Mouse (Mus musculus) C2C12 (cell line): Measurements from ENCODE around the gene Apba3. TPM values are rescaled to one million over a fixed set of nuclear protein-coding genes. Genes with fewer than 3 reads are reported as not detected.

ENCODE experiments used
- H3K27me3 ChIP-seq: one replicate; pipeline ENCODE4 v1.6.1; 2011; ENCODE audit not compliant: control insufficient read depth, insufficient read depth, insufficient read length
- H3K36me3 ChIP-seq: one replicate; pipeline ENCODE4 v1.6.1; 2011; ENCODE audit not compliant: control insufficient read depth, insufficient read depth
- H3K4me3 ChIP-seq: one replicate; pipeline ENCODE4 v1.5.1; 2011; ENCODE audit warnings: mild to moderate bottlenecking, control low read depth; ENCODE audit not compliant: poor library complexity, insufficient read depth, severe bottlenecking
- H3K79me2 ChIP-seq: one replicate; pipeline ENCODE4 v1.6.1; 2011; ENCODE audit not compliant: control insufficient read depth, insufficient read depth
- H3K79me3 ChIP-seq: one replicate; pipeline ENCODE4 v1.6.1; 2011; ENCODE audit warnings: low read depth, control low read depth
- H3ac ChIP-seq: one replicate; pipeline ENCODE3; 2011; ENCODE audit warnings: low read depth; ENCODE audit not compliant: control insufficient read depth, insufficient read length
- CEBPB ChIP-seq: IDR thresholded peaks from one replicate; pipeline ENCODE4 v1.6.1; 2011; ENCODE audit warnings: low read depth, mild to moderate bottlenecking, control low read depth, moderate library complexity
- CTCF ChIP-seq: IDR thresholded peaks from one replicate; pipeline ENCODE4 v1.5.1; 2011; ENCODE audit not compliant: control insufficient read depth, insufficient read depth, insufficient read length
- FOSL1 ChIP-seq: IDR thresholded peaks from one replicate; pipeline ENCODE4 v1.8.0; 2011; ENCODE audit warnings: mild to moderate bottlenecking, low read length; ENCODE audit not compliant: poor library complexity, insufficient read depth, severe bottlenecking
- MAX ChIP-seq: IDR thresholded peaks from one replicate; pipeline ENCODE4 v1.6.1; 2011; ENCODE audit warnings: mild to moderate bottlenecking, control low read depth
- MYOD1 ChIP-seq: IDR thresholded peaks from one replicate; pipeline ENCODE4 v1.6.1; 2011; ENCODE audit warnings: low read depth; ENCODE audit not compliant: control insufficient read depth, insufficient read length
- MYOG ChIP-seq: IDR thresholded peaks from one replicate; pipeline ENCODE4 v1.6.1; 2011; ENCODE audit not compliant: control insufficient read depth, insufficient read length; ENCODE audit errors: extremely low read depth
- USF1 ChIP-seq: IDR thresholded peaks from one replicate; pipeline ENCODE4 v1.6.1; 2011; ENCODE audit warnings: low read depth, mild to moderate bottlenecking, control low read depth, moderate library complexity
- polyA plus RNA-seq: library from polyadenylated mRNA; unstranded; fragments of >200 nt; fragmentation: generic; extraction: Trizol; gene quantifications from one replicate; pipeline ENCODE4 v1.2.1, GENCODE M21; 2012; ENCODE audit warnings: missing spikeins

Apba3 gene
- polyA plus RNA-seq, 1 experiment = 103 TPM

DNA sequence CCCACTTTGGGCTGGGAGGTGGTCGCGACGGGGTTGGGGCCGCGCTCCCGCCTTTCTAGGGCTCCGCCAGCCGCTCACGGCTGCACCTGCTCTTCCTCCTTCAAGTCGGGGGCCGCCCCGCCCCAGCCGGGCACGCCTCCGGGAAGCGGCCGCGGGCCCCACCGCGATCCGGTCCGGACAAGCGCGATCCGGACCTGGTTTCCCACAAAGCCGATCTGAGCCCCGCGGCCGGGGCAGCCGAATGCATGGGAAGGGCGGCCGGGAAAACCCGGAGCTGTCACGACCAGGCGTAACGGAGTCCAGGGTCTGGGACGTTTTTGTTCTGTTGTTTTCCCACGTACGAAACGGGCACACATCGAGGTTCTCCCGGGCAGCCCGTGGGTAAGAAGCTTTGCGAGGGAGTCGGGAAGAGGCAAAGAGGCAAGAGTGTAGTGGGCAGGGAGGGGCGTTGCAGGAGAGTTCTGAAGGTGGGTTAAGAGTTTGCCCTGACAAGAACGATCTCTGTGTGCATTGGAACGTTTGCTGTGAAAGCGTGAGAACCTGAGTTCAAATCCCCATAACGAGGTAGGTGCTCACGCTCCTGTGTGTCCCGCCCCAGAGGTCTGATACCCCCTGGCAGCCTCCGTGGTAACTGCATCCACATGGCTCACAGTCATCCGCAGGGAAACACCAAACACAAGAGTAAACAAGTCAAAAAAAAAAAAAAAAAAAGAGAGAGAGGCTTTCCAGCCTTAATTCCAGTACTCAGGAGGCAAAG is 19.1 kb downstream of the Apba3 start:
- H3K79me3 ChIP-seq = no peaks in the 10 kb centered on the region
- H3ac ChIP-seq = peak overlapping the region; percentile 27
- H3K79me2 ChIP-seq = no peaks in the 10 kb centered on the region
- peaks cover 29% of the 10 kb centered on the region for H3K27me3 ChIP-seq
- TF ChIP-seq MAX = peak; percentile 34
- no peak for TF ChIP-seq USF1
- TF ChIP-seq CEBPB = no peak
- no peaks in the 10 kb centered on the region for H3K36me3 ChIP-seq
- no peak overlapping the region for H3K4me3 ChIP-seq

DNA sequence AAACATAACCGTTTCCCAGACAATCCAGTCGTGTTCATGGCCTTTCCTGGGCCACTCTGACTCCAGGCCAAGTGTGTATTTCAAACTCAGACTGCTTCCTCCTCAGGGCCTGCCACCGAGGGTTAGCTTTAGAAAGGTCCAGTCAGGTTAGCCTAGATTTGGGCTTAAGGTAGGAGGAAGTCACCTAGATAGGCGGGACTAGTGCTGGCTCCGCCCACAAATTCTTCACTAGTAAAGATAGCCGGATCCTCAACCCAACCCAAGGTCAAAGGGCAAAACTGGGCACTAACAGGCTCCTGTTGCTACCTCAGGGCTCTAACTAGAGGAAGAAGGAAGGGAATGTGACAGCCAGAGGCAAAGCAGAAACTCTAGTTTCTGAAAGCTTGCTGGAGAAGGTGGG is 19.8 kb downstream of the Apba3 start:
- H3ac ChIP-seq = no peak overlapping the region
- no peaks in the 10 kb centered on the region for H3K79me2 ChIP-seq
- no peaks in the 10 kb centered on the region for H3K36me3 ChIP-seq
- H3K27me3 ChIP-seq = peaks cover 29% of the 10 kb centered on the region
- no peak overlapping the region for H3K4me3 ChIP-seq
- TF ChIP-seq CTCF = no peak
- no peak for TF ChIP-seq MAX
- no peak for TF ChIP-seq USF1
- TF ChIP-seq MYOD1 = no peak
- TF ChIP-seq CEBPB = no peak
- H3K79me3 ChIP-seq = no peaks in the 10 kb centered on the region

DNA sequence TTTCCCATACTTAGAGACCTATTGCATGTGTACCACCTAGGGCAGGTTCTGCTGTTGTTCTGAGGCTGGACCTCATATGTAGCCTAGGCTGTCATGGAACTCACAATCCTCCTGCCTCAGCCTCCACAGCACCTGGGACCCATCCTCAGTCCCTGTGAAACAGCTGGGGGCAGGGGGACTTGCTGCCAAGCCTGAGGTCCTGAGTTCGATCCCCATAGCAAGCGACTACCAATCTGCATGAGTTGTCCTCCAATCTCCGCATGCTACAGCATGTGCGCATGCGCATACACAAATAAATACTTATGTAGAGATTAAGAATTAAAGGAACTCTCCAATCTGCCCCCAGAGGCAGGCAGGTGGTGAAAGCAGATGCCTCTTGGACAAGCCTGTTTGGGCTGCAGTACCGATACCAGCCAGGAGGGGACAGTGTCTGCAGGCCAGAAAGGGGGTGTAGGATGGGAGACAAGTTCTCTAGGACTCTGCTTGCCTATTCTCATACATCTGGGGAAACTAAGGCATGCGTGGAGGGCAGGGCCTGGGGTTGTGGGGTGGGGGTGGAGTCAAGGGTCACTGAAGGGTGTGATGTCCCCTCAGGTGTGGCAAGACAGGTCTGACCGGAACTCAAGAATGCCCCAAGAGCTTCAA is 20.9 kb downstream of the Apba3 start:
- H3ac ChIP-seq = no peak overlapping the region
- no peaks in the 10 kb centered on the region for H3K79me2 ChIP-seq
- peaks cover 29% of the 10 kb centered on the region for H3K27me3 ChIP-seq
- H3K79me3 ChIP-seq = no peaks in the 10 kb centered on the region
- TF ChIP-seq CEBPB (no peak), USF1 (no peak), CTCF (peak; percentile 34), MAX (no peak), MYOD1 (no peak), MYOG (no peak)
- no peaks in the 10 kb centered on the region for H3K36me3 ChIP-seq
- H3K4me3 ChIP-seq = no peak overlapping the region

GRCm38 (mm10) chr10:81288601-81289000 is 21.8 kb downstream of the Apba3 start:
- Histone ChIP-seq H3ac (no peak overlapping the region), H3K79me3 (peaks cover 4% of the 10 kb centered on the region), H3K79me2 (peaks cover 7% of the 10 kb centered on the region), H3K27me3 (peaks cover 20% of the 10 kb centered on the region), H3K36me3 (no peaks in the 10 kb centered on the region), H3K4me3 (no peak overlapping the region)
- TF ChIP-seq CTCF = no peak
- no peak for TF ChIP-seq MYOG
- TF ChIP-seq FOSL1 = no peak
- TF ChIP-seq USF1 = no peak
- TF ChIP-seq CEBPB = no peak
- no peak for TF ChIP-seq MYOD1
- no peak for TF ChIP-seq MAX

DNA sequence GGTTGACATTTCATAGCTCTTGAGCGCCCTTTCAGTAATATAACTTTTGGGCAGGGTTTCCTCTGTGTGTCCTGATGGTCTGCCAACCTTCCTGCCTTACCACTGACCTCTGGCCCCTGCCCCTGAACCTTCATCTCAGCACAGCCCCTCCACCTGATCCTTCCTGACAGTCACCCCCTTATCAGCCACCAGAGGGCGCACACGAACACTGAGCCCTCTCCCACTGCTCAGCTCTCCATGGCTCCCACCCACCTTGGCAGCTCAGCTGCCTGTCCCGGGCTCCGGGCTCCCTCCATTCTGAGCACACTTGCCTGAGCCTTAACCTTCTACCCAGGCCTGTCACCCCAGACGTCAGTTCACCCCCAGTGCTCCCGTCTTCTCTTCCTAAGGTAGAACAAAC is 22.5 kb downstream of the Apba3 start:
- H3K27me3 ChIP-seq = peaks cover 13% of the 10 kb centered on the region
- H3K4me3 ChIP-seq = no peak overlapping the region
- no peaks in the 10 kb centered on the region for H3K36me3 ChIP-seq
- peaks cover 13% of the 10 kb centered on the region for H3K79me2 ChIP-seq
- TF ChIP-seq FOSL1 (no peak), CTCF (peak; percentile 95)
- H3K79me3 ChIP-seq = peaks cover 10% of the 10 kb centered on the region
- no peak overlapping the region for H3ac ChIP-seq

DNA sequence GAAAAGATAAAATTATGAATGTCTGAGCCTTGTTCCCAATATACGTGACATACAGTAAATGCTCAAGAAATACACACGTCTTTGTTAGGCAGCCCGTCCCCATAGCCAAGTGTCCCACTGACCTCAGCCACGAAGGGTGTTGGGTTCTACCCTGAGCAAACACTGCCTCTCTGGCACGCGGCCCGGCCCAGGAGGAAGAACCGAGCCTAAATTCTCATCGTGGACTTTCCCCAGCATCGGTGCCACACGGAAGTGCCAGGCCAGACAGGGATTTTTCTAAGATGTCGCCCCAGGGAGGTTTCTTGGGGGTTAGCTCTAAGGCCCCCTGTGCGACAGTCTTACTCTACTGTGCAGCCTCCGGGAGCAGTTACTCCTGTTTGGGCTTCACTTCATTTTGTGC is 23.1 kb downstream of the Apba3 start:
- Histone ChIP-seq H3K79me2 (peaks cover 19% of the 10 kb centered on the region), H3K4me3 (no peak overlapping the region), H3ac (no peak overlapping the region), H3K27me3 (peaks cover 8% of the 10 kb centered on the region), H3K36me3 (no peaks in the 10 kb centered on the region), H3K79me3 (peaks cover 15% of the 10 kb centered on the region)
- no peak for TF ChIP-seq CEBPB
